Mouse (Mus musculus) CH12F3 (cell line): ENCODE measurements around the gene Gm8246.
"Not testable (repeated sequence)": the region's sequence is repeated elsewhere in the genome, so short reads cannot be mapped to it uniquely, and the experiment has no call there.

Source experiments
- in situ Hi-C: fragments of 300-500 bp; cut with MboI; formaldehyde crosslinking; loops from 2 replicates; pipeline ENCODE4 v1.14.3; 2020; ENCODE audit warnings: low sequenced_read_pairs

Gm8246 gene

DNA sequence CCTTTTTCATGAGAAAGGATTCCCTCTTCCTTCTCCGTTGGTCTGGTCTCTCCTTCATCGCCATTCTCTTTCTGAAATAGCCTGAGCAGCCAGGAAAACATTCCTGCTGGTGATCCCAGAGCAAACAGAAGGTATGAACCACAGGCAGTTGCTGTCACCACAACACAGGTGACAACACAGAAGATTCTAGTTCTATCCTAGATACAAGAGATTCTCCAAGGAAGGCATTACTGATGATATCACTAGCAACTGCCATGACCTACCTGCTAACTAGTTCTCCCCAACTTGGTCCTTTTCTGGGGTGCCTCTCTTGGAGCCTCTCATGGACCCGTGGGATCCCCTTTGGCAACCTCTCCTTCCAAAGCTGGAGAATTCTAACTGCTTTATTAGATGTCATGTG lies at the start of gene Gm8246:
Gene Gm8246, minus strand, starts transcription at position 101 of the 400 bp plus-strand sequence.
- in situ Hi-C loops = not testable (repeated sequence)

GRCm38 (mm10) chr14:5501374-5501773 lies 23.7 kb upstream of the Gm8246 start, which contains the start of gene Gm3488:
Gene Gm3488 (plus strand): TSS chr14:5501674.
- in situ Hi-C loops = not testable (repeated sequence)

GRCm38 (mm10) chr14:5483907-5484306 lies 6.3 kb upstream of the Gm8246 start, which contains the start of gene Gm3187:
Gene Gm3187 (plus strand): TSS chr14:5484207.
- in situ Hi-C loops = not testable (repeated sequence)

DNA sequence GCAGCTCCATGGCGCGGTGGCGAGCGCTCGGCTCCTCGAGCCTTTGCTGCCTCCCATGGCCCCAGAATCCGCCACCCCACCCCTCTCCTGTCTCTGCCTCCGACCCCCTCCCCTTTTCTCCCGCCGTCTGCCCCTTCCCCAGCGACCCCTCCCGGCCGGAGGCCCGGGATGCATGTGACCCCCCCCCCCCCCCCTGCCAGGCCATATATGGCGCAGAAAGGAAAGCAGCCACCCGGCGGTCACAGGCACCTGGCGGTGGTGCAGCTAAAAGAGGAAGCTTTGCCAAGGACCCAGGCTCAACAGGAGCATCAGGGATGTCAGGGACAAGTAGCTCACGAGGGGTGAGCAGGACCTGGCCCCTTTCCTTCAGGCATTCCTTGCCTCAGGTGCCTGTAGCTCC lies 17.2 kb downstream of the Gm8246 start:
- in situ Hi-C loops = not testable (repeated sequence)

DNA sequence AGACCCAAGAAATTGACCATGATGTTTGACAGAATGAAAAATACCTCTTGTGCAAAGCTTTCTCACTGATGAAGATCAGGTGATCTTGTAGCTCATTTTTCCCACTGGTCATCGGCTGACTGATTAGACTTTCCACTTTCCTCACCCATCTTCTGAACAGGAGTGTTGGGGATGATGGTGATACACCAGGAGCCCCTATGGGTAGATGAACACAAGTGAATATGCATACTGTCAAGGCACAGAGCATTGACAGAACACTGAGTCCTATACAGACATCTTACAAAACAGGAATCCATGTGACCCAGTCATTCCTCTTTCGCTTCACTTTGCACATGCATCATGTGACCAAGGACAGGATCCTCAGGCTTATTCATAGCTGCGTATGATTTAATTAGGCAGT lies 22.3 kb downstream of the Gm8246 start, which contains the start of gene Gm3194:
Gene Gm3194, minus strand, starts transcription at position 101 of the 400 bp plus-strand sequence.
- in situ Hi-C loops = not testable (repeated sequence)
